Mouse (Mus musculus): ENCODE results near the gene Cog2.

The Cog2 gene

GRCm38 (mm10) chr8:124520249-124521080, at the start of gene Cog2:
Gene Cog2 (plus strand): TSS chr8:124520767.
- peaks cover 47% of the 10 kb centered on the region for H3K4me1 ChIP-seq (replicated peaks; ENCODE audit: low read depth, low read length)
- peak within 1 kb of the TSS; percentile 94 for H3K4me3 ChIP-seq (replicated peaks; ENCODE audit: low read length)
- no peak for TF ChIP-seq POU5F1 (IDR thresholded peaks at IDR 0.05; ENCODE audit: borderline replicate concordance, low read length)
- TF ChIP-seq CTCF (conservative IDR thresholded peaks at IDR 0.05; ENCODE audit: low read length), result peak; percentile 28
- H3K9me3 ChIP-seq (ENCODE audit: low read length), result no peaks in the 10 kb centered on the region
- peaks cover 19% of the 10 kb centered on the region for H3K36me3 ChIP-seq (ENCODE audit: insufficient read depth, low read length)
- peaks cover 5% of the 10 kb centered on the region; the same call in 1 of the 2 replicates for H3K27me3 ChIP-seq (ENCODE audit: insufficient read depth, low read length)

DNA sequence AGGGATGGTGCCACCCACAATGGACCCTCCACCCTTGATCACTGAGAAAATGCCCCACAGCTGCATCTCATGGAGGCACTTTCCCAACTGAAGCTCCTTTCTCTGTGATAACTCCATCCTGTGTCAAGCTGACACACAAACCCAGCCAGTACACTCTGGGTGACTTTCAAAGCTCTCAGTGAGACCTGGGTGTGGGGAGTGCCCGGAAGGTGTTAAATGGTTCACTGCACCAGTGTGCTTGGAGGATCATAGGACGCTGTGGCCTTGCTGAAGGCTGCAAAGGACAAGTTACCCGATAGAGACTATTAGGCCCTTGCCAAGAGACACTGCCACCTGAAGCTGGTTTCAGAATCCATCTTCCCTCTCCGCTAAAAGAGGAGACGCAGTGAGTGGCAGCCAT, 44.9 kb upstream of the Cog2 start:
- Histone ChIP-seq H3K4me1 (replicated peaks; ENCODE audit: low read depth, low read length) (peaks cover 9% of the 10 kb centered on the region; the same call in 1 of the 2 replicates), H3K27me3 (ENCODE audit: insufficient read depth, low read length) (peaks cover 2% of the 10 kb centered on the region; the same call in 1 of the 2 replicates), H3K36me3 (ENCODE audit: insufficient read depth, low read length) (no peaks in the 10 kb centered on the region), H3K4me3 (replicated peaks; ENCODE audit: low read length) (no peak overlapping the region), H3K9me3 (ENCODE audit: low read length) (no peaks in the 10 kb centered on the region)
- TF ChIP-seq CTCF (conservative IDR thresholded peaks at IDR 0.05; ENCODE audit: low read length) (no peak), NANOG (IDR thresholded peaks at IDR 0.05; ENCODE audit: borderline replicate concordance, low read length) (no peak), POU5F1 (IDR thresholded peaks at IDR 0.05; ENCODE audit: borderline replicate concordance, low read length) (no peak)

DNA sequence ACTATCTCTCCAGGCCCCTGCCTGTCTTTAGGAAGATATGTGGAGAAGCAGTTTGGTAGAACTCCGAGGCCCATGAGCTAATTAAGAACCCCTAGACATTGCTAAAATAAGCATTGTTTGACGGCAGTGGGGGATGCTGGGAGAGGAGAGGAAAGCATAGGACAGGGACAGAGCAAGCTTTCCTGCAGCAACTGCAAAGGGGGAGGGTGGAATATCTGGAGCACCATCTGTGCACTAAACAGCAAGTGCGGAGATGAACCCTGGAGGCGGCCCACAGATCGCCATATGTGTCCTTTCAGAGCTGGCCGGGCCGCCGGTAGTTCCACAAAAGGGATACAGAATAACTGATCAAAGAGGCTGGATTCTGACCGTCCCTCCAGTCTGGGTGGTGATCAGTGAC, 43.9 kb upstream of the Cog2 start:
- TF ChIP-seq POU5F1 (IDR thresholded peaks at IDR 0.05; ENCODE audit: borderline replicate concordance, low read length) (no peak), NANOG (IDR thresholded peaks at IDR 0.05; ENCODE audit: borderline replicate concordance, low read length) (no peak)
- no peaks in the 10 kb centered on the region for H3K9me3 ChIP-seq (ENCODE audit: low read length)
- no peaks in the 10 kb centered on the region for H3K36me3 ChIP-seq (ENCODE audit: insufficient read depth, low read length)
- peak overlapping the region; percentile 48 for H3K4me3 ChIP-seq (replicated peaks; ENCODE audit: low read length)
- H3K27me3 ChIP-seq (ENCODE audit: insufficient read depth, low read length), result peaks cover 2% of the 10 kb centered on the region; the same call in 1 of the 2 replicates
- peaks cover 9% of the 10 kb centered on the region; the same call in 1 of the 2 replicates for H3K4me1 ChIP-seq (replicated peaks; ENCODE audit: low read depth, low read length)

DNA sequence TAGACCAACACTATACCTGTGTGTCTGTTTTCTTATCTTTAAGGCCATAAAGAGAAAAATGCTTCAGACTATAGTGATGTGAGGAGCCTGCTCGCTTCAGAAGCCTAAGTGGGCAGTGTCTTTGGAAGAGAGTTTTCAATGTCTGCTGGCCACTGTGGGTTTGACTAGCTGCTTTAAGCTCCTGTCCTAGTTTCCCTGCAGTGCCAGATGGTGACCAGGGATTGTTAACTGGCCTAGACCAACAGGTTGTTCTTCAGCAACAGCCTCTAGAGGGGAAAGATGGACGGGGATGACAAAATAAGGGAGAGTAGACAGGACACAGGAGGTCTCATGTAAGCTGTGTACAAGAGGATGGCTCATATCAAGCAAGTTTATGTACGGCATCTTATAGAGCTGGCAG, 41.3 kb upstream of the Cog2 start:
- H3K4me1 ChIP-seq (replicated peaks; ENCODE audit: low read depth, low read length), result peaks cover 14% of the 10 kb centered on the region; the same call in 1 of the 2 replicates
- H3K4me3 ChIP-seq (replicated peaks; ENCODE audit: low read length), result no peak overlapping the region
- TF ChIP-seq POU5F1 (IDR thresholded peaks at IDR 0.05; ENCODE audit: borderline replicate concordance, low read length), result no peak
- TF ChIP-seq NANOG (IDR thresholded peaks at IDR 0.05; ENCODE audit: borderline replicate concordance, low read length), result no peak
- TF ChIP-seq CTCF (conservative IDR thresholded peaks at IDR 0.05; ENCODE audit: low read length), result no peak
- H3K9me3 ChIP-seq (ENCODE audit: low read length), result no peaks in the 10 kb centered on the region
- H3K36me3 ChIP-seq (ENCODE audit: insufficient read depth, low read length), result no peaks in the 10 kb centered on the region
- H3K27me3 ChIP-seq (ENCODE audit: insufficient read depth, low read length), result peaks cover 2% of the 10 kb centered on the region; the same call in 1 of the 2 replicates

GRCm38 (mm10) chr8:124480321-124480720, 40.2 kb upstream of the Cog2 start:
- TF ChIP-seq POU5F1 (IDR thresholded peaks at IDR 0.05; ENCODE audit: borderline replicate concordance, low read length) (no peak), CTCF (conservative IDR thresholded peaks at IDR 0.05; ENCODE audit: low read length) (no peak), NANOG (IDR thresholded peaks at IDR 0.05; ENCODE audit: borderline replicate concordance, low read length) (no peak)
- H3K4me1 ChIP-seq (replicated peaks; ENCODE audit: low read depth, low read length), result peaks cover 14% of the 10 kb centered on the region; the same call in 1 of the 2 replicates
- no peaks in the 10 kb centered on the region for H3K36me3 ChIP-seq (ENCODE audit: insufficient read depth, low read length)
- no peak overlapping the region for H3K4me3 ChIP-seq (replicated peaks; ENCODE audit: low read length)
- H3K27me3 ChIP-seq (ENCODE audit: insufficient read depth, low read length), result peaks cover 2% of the 10 kb centered on the region; the same call in 1 of the 2 replicates
- H3K9me3 ChIP-seq (ENCODE audit: low read length), result no peaks in the 10 kb centered on the region

GRCm38 (mm10) chr8:124482790-124483189, 37.8 kb upstream of the Cog2 start:
- Histone ChIP-seq H3K4me3 (replicated peaks; ENCODE audit: low read length) (no peak overlapping the region), H3K27me3 (ENCODE audit: insufficient read depth, low read length) (peaks cover 2% of the 10 kb centered on the region; the same call in 1 of the 2 replicates)
- TF ChIP-seq POU5F1 (IDR thresholded peaks at IDR 0.05; ENCODE audit: borderline replicate concordance, low read length), result no peak
- TF ChIP-seq NANOG (IDR thresholded peaks at IDR 0.05; ENCODE audit: borderline replicate concordance, low read length), result no peak
- no peak for TF ChIP-seq CTCF (conservative IDR thresholded peaks at IDR 0.05; ENCODE audit: low read length)

GRCm38 (mm10) chr8:124483356-124484115, 37.0 kb upstream of the Cog2 start:
- no peak for TF ChIP-seq POU5F1 (IDR thresholded peaks at IDR 0.05; ENCODE audit: borderline replicate concordance, low read length)
- peak; percentile 94 for TF ChIP-seq CTCF (conservative IDR thresholded peaks at IDR 0.05; ENCODE audit: low read length)
- no peak for TF ChIP-seq NANOG (IDR thresholded peaks at IDR 0.05; ENCODE audit: borderline replicate concordance, low read length)
- Histone ChIP-seq H3K27me3 (ENCODE audit: insufficient read depth, low read length) (no peaks in the 10 kb centered on the region; the same call in 1 of the 2 replicates), H3K4me3 (replicated peaks; ENCODE audit: low read length) (peak overlapping the region; percentile 58), H3K9me3 (ENCODE audit: low read length) (no peaks in the 10 kb centered on the region), H3K4me1 (replicated peaks; ENCODE audit: low read depth, low read length) (0 out of 2 replicates have a peak, but pooled peaks cover 8% of the 10 kb centered on the region), H3K36me3 (ENCODE audit: insufficient read depth, low read length) (no peaks in the 10 kb centered on the region)

More at GRCm38 (mm10) chr8:124482790-124483189, 37.8 kb upstream of the Cog2 start:
- Histone ChIP-seq H3K36me3 (ENCODE audit: insufficient read depth, low read length) (no peaks in the 10 kb centered on the region), H3K9me3 (ENCODE audit: low read length) (no peaks in the 10 kb centered on the region), H3K4me1 (replicated peaks; ENCODE audit: low read depth, low read length) (0 out of 2 replicates have a peak, but pooled peaks cover 8% of the 10 kb centered on the region)

GRCm38 (mm10) chr8:124489311-124489710, 31.3 kb upstream of the Cog2 start:
- no peak overlapping the region for H3K4me3 ChIP-seq (replicated peaks; ENCODE audit: low read length)
- H3K4me1 ChIP-seq (replicated peaks; ENCODE audit: low read depth, low read length), result peaks cover 8% of the 10 kb centered on the region
- TF ChIP-seq NANOG (IDR thresholded peaks at IDR 0.05; ENCODE audit: borderline replicate concordance, low read length), result no peak
- no peak for TF ChIP-seq POU5F1 (IDR thresholded peaks at IDR 0.05; ENCODE audit: borderline replicate concordance, low read length)
- TF ChIP-seq CTCF (conservative IDR thresholded peaks at IDR 0.05; ENCODE audit: low read length), result no peak
- no peaks in the 10 kb centered on the region for H3K36me3 ChIP-seq (ENCODE audit: insufficient read depth, low read length)
- no peaks in the 10 kb centered on the region for H3K27me3 ChIP-seq (ENCODE audit: insufficient read depth, low read length)
- no peaks in the 10 kb centered on the region for H3K9me3 ChIP-seq (ENCODE audit: low read length)

All from E14TG2a.4 (cell line).